Mouse (Mus musculus): ENCODE measurements at regions not wholly inside any gene's neighbourhood (a gene's known extent, or its start where the extent isn't known, plus 50 kb on each side); places are given as distances from the start of the nearest gene placed in this dataset.

- H3K4me3 ChIP-seq (ENCODE audit: control insufficient read depth in 1 of 2, insufficient read depth in 1 of 2, low read depth in 1 of 2, low read length in 2 of 2): no peak overlapping the region
- no peak overlapping the region for H3K4me2 ChIP-seq (ENCODE audit: low read length)
- H3K27me3 ChIP-seq (ENCODE audit: control insufficient read depth, insufficient read depth, low read length): no peaks in the 10 kb centered on the region
- no peak for ATAC-seq (ENCODE audit: insufficient number of reproducible peaks, insufficient read depth, low FRiP score, low read depth)
- WGBS: 93% methylated on average over 8 of the region's 8 CpGs
- peaks cover 13% of the 10 kb centered on the region for H3K9me3 ChIP-seq (ENCODE audit: control insufficient read depth, low read length)
- H3K9ac ChIP-seq (ENCODE audit: low read length): no peak overlapping the region
- no peak overlapping the region for H3K27ac ChIP-seq (replicated peaks in 1 of 2; ENCODE audit: control insufficient read depth in 1 of 2, insufficient read depth in 1 of 2, low read depth in 2 of 2, low read length in 2 of 2)
- H3K4me1 ChIP-seq (ENCODE audit: control insufficient read depth in 2 of 2, insufficient read depth in 2 of 2, low read length in 2 of 2): peaks cover 6 to 11% of the 10 kb centered on the region in 2 experiments
- H3K36me3 ChIP-seq (ENCODE audit: control insufficient read depth, insufficient read depth, low read length): no peaks in the 10 kb centered on the region
Measured at GRCm38 (mm10) chr8:35020480-35020879, 745.1 kb upstream of the Gm19410 start.

- peak overlapping the region; percentile 9; the same call in 1 of the 2 replicates for H3K4me2 ChIP-seq (ENCODE audit: low read length)
- peaks cover 6 to 11% of the 10 kb centered on the region in 2 experiments for H3K4me1 ChIP-seq (ENCODE audit: control insufficient read depth in 2 of 2, insufficient read depth in 2 of 2, low read length in 2 of 2)
- no peak overlapping the region for H3K9ac ChIP-seq (ENCODE audit: low read length)
- H3K9me3 ChIP-seq (ENCODE audit: control insufficient read depth, low read length): peaks cover 8% of the 10 kb centered on the region
- H3K27ac ChIP-seq (replicated peaks in 1 of 2; ENCODE audit: control insufficient read depth in 1 of 2, insufficient read depth in 1 of 2, low read depth in 2 of 2, low read length in 2 of 2): no peak overlapping the region
- no peak; the same call in 1 of the 2 replicates for ATAC-seq (ENCODE audit: insufficient number of reproducible peaks, insufficient read depth, low FRiP score, low read depth)
- no peaks in the 10 kb centered on the region for H3K36me3 ChIP-seq (ENCODE audit: control insufficient read depth, insufficient read depth, low read length)
- no peak overlapping the region for H3K4me3 ChIP-seq (ENCODE audit: control insufficient read depth in 1 of 2, insufficient read depth in 1 of 2, low read depth in 1 of 2, low read length in 2 of 2)
- H3K27me3 ChIP-seq (ENCODE audit: control insufficient read depth, insufficient read depth, low read length): no peaks in the 10 kb centered on the region
- WGBS: 19% methylated on average over 6 of the region's 6 CpGs
Measured at GRCm38 (mm10) chr8:35022649-35023048, 742.9 kb upstream of the Gm19410 start.

GRCm38 (mm10) chr8:35047798-35048197, 717.8 kb upstream of the Gm19410 start:
- H3K4me2 ChIP-seq (ENCODE audit: low read length): no peak overlapping the region
- H3K27ac ChIP-seq (replicated peaks in 1 of 2; ENCODE audit: control insufficient read depth in 1 of 2, insufficient read depth in 1 of 2, low read depth in 2 of 2, low read length in 2 of 2): no peak overlapping the region
- H3K36me3 ChIP-seq (ENCODE audit: control insufficient read depth, insufficient read depth, low read length): no peaks in the 10 kb centered on the region
- H3K27me3 ChIP-seq (ENCODE audit: control insufficient read depth, insufficient read depth, low read length): no peaks in the 10 kb centered on the region
- H3K4me1 ChIP-seq (ENCODE audit: control insufficient read depth in 2 of 2, insufficient read depth in 2 of 2, low read length in 2 of 2): no peaks in the 10 kb centered on the region
- no peak overlapping the region for H3K4me3 ChIP-seq (ENCODE audit: control insufficient read depth in 1 of 2, insufficient read depth in 1 of 2, low read depth in 1 of 2, low read length in 2 of 2)
- H3K9ac ChIP-seq (ENCODE audit: low read length): no peak overlapping the region
- ATAC-seq (ENCODE audit: insufficient number of reproducible peaks, insufficient read depth, low FRiP score, low read depth): no peak
- WGBS: 67% methylated on average over 3 of the region's 3 CpGs
- H3K9me3 ChIP-seq (ENCODE audit: control insufficient read depth, low read length): no peaks in the 10 kb centered on the region

- WGBS: 82% methylated on average over 4 of the region's 4 CpGs
- no peaks in the 10 kb centered on the region for H3K27me3 ChIP-seq (ENCODE audit: control insufficient read depth, insufficient read depth, low read length)
- no peak for ATAC-seq (ENCODE audit: insufficient number of reproducible peaks, insufficient read depth, low FRiP score, low read depth)
Measured at GRCm38 (mm10) chr8:35053444-35053843, 712.1 kb upstream of the Gm19410 start.

GRCm38 (mm10) chr8:35061048-35061447, 704.5 kb upstream of the Gm19410 start:
- 76% methylated on average over 5 of the region's 5 CpGs for WGBS
- no peaks in the 10 kb centered on the region for H3K36me3 ChIP-seq (ENCODE audit: control insufficient read depth, insufficient read depth, low read length)
- H3K27me3 ChIP-seq (ENCODE audit: control insufficient read depth, insufficient read depth, low read length): no peaks in the 10 kb centered on the region
- no peak overlapping the region for H3K4me2 ChIP-seq (ENCODE audit: low read length)
- ATAC-seq (ENCODE audit: insufficient number of reproducible peaks, insufficient read depth, low FRiP score, low read depth): no peak
- no peak overlapping the region for H3K4me3 ChIP-seq (ENCODE audit: control insufficient read depth in 1 of 2, insufficient read depth in 1 of 2, low read depth in 1 of 2, low read length in 2 of 2)
- no peak overlapping the region for H3K9ac ChIP-seq (ENCODE audit: low read length)
- H3K4me1 ChIP-seq (ENCODE audit: control insufficient read depth in 2 of 2, insufficient read depth in 2 of 2, low read length in 2 of 2): no peaks in the 10 kb centered on the region; a peak in 2 of 4 replicates
- no peaks in the 10 kb centered on the region for H3K9me3 ChIP-seq (ENCODE audit: control insufficient read depth, low read length)
- H3K27ac ChIP-seq (replicated peaks in 1 of 2; ENCODE audit: control insufficient read depth in 1 of 2, insufficient read depth in 1 of 2, low read depth in 2 of 2, low read length in 2 of 2): no peak overlapping the region

More at GRCm38 (mm10) chr8:35053444-35053843, 712.1 kb upstream of the Gm19410 start:
- H3K4me1 ChIP-seq (ENCODE audit: control insufficient read depth in 2 of 2, insufficient read depth in 2 of 2, low read length in 2 of 2): no peaks in the 10 kb centered on the region
- H3K4me2 ChIP-seq (ENCODE audit: low read length): no peak overlapping the region
- H3K27ac ChIP-seq (replicated peaks in 1 of 2; ENCODE audit: control insufficient read depth in 1 of 2, insufficient read depth in 1 of 2, low read depth in 2 of 2, low read length in 2 of 2): no peak overlapping the region
- no peak overlapping the region for H3K9ac ChIP-seq (ENCODE audit: low read length)
- H3K9me3 ChIP-seq (ENCODE audit: control insufficient read depth, low read length): no peaks in the 10 kb centered on the region
- no peak overlapping the region for H3K4me3 ChIP-seq (ENCODE audit: control insufficient read depth in 1 of 2, insufficient read depth in 1 of 2, low read depth in 1 of 2, low read length in 2 of 2)
- H3K36me3 ChIP-seq (ENCODE audit: control insufficient read depth, insufficient read depth, low read length): no peaks in the 10 kb centered on the region

GRCm38 (mm10) chr8:35068228-35068627, 697.4 kb upstream of the Gm19410 start:
- no peak for ATAC-seq (ENCODE audit: insufficient number of reproducible peaks, insufficient read depth, low FRiP score, low read depth)
- Histone ChIP-seq H3K4me3 (ENCODE audit: control insufficient read depth in 1 of 2, insufficient read depth in 1 of 2, low read depth in 1 of 2, low read length in 2 of 2) (no peak overlapping the region), H3K36me3 (ENCODE audit: control insufficient read depth, insufficient read depth, low read length) (no peaks in the 10 kb centered on the region), H3K9ac (ENCODE audit: low read length) (no peak overlapping the region), H3K27me3 (ENCODE audit: control insufficient read depth, insufficient read depth, low read length) (no peaks in the 10 kb centered on the region), H3K27ac (replicated peaks in 1 of 2; ENCODE audit: control insufficient read depth in 1 of 2, insufficient read depth in 1 of 2, low read depth in 2 of 2, low read length in 2 of 2) (no peak overlapping the region), H3K4me1 (ENCODE audit: control insufficient read depth in 2 of 2, insufficient read depth in 2 of 2, low read length in 2 of 2) (peaks cover 2 to 7% of the 10 kb centered on the region in 2 experiments; a peak in 3 of 4 replicates), H3K4me2 (ENCODE audit: low read length) (no peak overlapping the region), H3K9me3 (ENCODE audit: control insufficient read depth, low read length) (no peaks in the 10 kb centered on the region)
- WGBS: 84% methylated on average over 2 of the region's 2 CpGs

GRCm38 (mm10) chr8:35070246-35070989, 695.2 kb upstream of the Gm19410 start:
- H3K4me3 ChIP-seq (ENCODE audit: control insufficient read depth in 1 of 2, insufficient read depth in 1 of 2, low read depth in 1 of 2, low read length in 2 of 2): no peak overlapping the region
- no peak overlapping the region for H3K4me2 ChIP-seq (ENCODE audit: low read length)
- no peaks in the 10 kb centered on the region for H3K36me3 ChIP-seq (ENCODE audit: control insufficient read depth, insufficient read depth, low read length)
- H3K9me3 ChIP-seq (ENCODE audit: control insufficient read depth, low read length): no peaks in the 10 kb centered on the region
- peaks cover 2 to 7% of the 10 kb centered on the region in 2 experiments; a peak in 3 of 4 replicates for H3K4me1 ChIP-seq (ENCODE audit: control insufficient read depth in 2 of 2, insufficient read depth in 2 of 2, low read length in 2 of 2)
- no peak for ATAC-seq (ENCODE audit: insufficient number of reproducible peaks, insufficient read depth, low FRiP score, low read depth)
- no peaks in the 10 kb centered on the region for H3K27me3 ChIP-seq (ENCODE audit: control insufficient read depth, insufficient read depth, low read length)
- H3K9ac ChIP-seq (ENCODE audit: low read length): no peak overlapping the region
- H3K27ac ChIP-seq (replicated peaks in 1 of 2; ENCODE audit: control insufficient read depth in 1 of 2, insufficient read depth in 1 of 2, low read depth in 2 of 2, low read length in 2 of 2): peak overlapping the region; percentile 37 to 47; a peak in 3 of 4 replicates
- WGBS: 54% methylated on average over 7 of the region's 7 CpGs

Data from heart, embryonic 14.5 days (tissue).